Mouse (Mus musculus): ENCODE measurements around the gene Cenpk. TPM values are rescaled to one million over a fixed set of nuclear protein-coding genes. Genes with fewer than 3 reads are reported as not detected.
A peak's percentile ranks its signal among the peaks of the same experiment; 100 is the strongest.

Cenpk gene
- polyA plus RNA-seq, 1 experiment from 2014 or later = 7.8 TPM

- no peaks in the 10 kb centered on the region for H3K9me3 ChIP-seq (ENCODE audit: low read length)
- TF ChIP-seq EP300 (IDR thresholded peaks at IDR 0.05) (no peak), CTCF (IDR thresholded peaks at IDR 0.05) (no peak)
- H3K27ac ChIP-seq (ENCODE audit: low read length) = no peak overlapping the region
- no peaks in the 10 kb centered on the region for H3K36me3 ChIP-seq (ENCODE audit: insufficient read depth, low read length)
- DNase-seq (ENCODE audit: low spot score) (peak; percentile 5), ATAC-seq (no peak)
- no peaks in the 10 kb centered on the region for H3K27me3 ChIP-seq (replicated peaks; ENCODE audit: insufficient read depth, low read length)
- peaks cover 10% of the 10 kb centered on the region; the same call in 1 of the 2 replicates for H3K4me1 ChIP-seq (ENCODE audit: insufficient read depth, low read depth, low read length)
- H3K9ac ChIP-seq (replicated peaks; ENCODE audit: low read depth) = no peak overlapping the region; the same call in 1 of the 2 replicates
- peak overlapping the region; percentile 79 for H3K4me2 ChIP-seq (replicated peaks; ENCODE audit: low read depth, low read length)
- WGBS = 16% methylated on average over 3 of the region's 3 CpGs
- H3K4me3 ChIP-seq (ENCODE audit: low read depth, low read length) = peak overlapping the region; percentile 91; the same call in 1 of the 2 replicates
Measured at GRCm38 (mm10) chr13:104227478-104227877, 933 bp upstream of the Cenpk start.

DNA sequence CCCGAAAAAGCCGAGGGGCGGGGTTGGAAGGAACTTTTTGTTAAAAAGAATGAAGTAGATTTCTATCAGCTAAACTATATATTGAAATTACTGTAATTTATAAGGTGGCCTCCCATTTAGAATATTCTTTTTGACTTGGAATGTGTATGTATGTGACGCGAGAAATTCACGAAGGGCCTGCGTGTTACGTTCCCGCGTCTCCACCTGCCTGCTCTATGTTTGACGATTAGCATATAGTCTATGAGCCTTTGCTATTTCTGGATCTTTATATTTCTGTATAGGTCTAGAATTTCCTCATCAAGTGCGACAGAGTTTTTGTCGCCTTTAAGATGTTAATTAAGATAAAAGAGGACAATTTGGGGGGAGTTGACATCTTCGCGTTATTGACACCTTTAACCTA is 770 bp downstream of the Cenpk start:
- H3K9me3 ChIP-seq (ENCODE audit: low read length) = no peaks in the 10 kb centered on the region
- H3K4me2 ChIP-seq (replicated peaks; ENCODE audit: low read depth, low read length) = peak overlapping the region; percentile 79
- WGBS = 4% methylated on average over 15 of the region's 15 CpGs
- DNase-seq (ENCODE audit: low spot score) = no peak
- H3K4me1 ChIP-seq (ENCODE audit: insufficient read depth, low read depth, low read length) = peaks cover 10% of the 10 kb centered on the region; the same call in 1 of the 2 replicates
- ATAC-seq = no peak
- TF ChIP-seq CTCF (IDR thresholded peaks at IDR 0.05) (no peak), EP300 (IDR thresholded peaks at IDR 0.05) (no peak)
- no peaks in the 10 kb centered on the region for H3K27me3 ChIP-seq (replicated peaks; ENCODE audit: insufficient read depth, low read length)
- H3K9ac ChIP-seq (replicated peaks; ENCODE audit: low read depth) = no peak overlapping the region
- peak overlapping the region; percentile 91 for H3K4me3 ChIP-seq (ENCODE audit: low read depth, low read length)
- no peak overlapping the region for H3K27ac ChIP-seq (ENCODE audit: low read length)
- no peaks in the 10 kb centered on the region for H3K36me3 ChIP-seq (ENCODE audit: insufficient read depth, low read length)

GRCm38 (mm10) chr13:104258997-104259396 is 30.6 kb downstream of the Cenpk start:
- Histone ChIP-seq H3K36me3 (ENCODE audit: insufficient read depth, low read length) (no peaks in the 10 kb centered on the region), H3K4me1 (ENCODE audit: insufficient read depth, low read depth, low read length) (no peaks in the 10 kb centered on the region), H3K4me2 (replicated peaks; ENCODE audit: low read depth, low read length) (no peak overlapping the region), H3K27ac (ENCODE audit: low read length) (no peak overlapping the region), H3K9me3 (ENCODE audit: low read length) (no peaks in the 10 kb centered on the region), H3K9ac (replicated peaks; ENCODE audit: low read depth) (no peak overlapping the region), H3K27me3 (replicated peaks; ENCODE audit: insufficient read depth, low read length) (no peaks in the 10 kb centered on the region), H3K4me3 (ENCODE audit: low read depth, low read length) (no peak overlapping the region)
- TF ChIP-seq CTCF (IDR thresholded peaks at IDR 0.05) = no peak
- TF ChIP-seq EP300 (IDR thresholded peaks at IDR 0.05) = no peak
- WGBS = 87% methylated on average over 3 of the region's 3 CpGs
- DNase-seq (ENCODE audit: low spot score) = no peak
- ATAC-seq = no peak

DNA sequence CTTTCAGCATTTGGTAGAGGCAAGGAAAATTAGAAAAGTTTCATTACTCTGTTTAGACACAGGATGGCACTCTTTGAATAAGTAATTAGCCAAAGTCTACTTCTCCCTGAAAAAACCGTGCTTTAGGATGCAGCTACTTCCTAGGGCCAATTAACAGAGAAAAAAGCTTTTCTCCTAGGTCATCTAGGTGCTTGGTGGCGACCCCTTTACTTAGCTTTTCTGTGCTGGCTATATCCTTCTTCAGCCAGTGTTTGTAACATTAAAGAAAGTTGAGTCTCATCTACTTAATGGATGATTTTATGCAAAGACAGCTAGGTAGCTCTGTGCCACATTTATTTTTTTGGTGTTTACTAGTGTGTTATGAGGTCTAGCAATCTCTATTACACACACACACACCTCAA is 56.6 kb downstream of the Cenpk start:
- no peaks in the 10 kb centered on the region for H3K36me3 ChIP-seq (ENCODE audit: insufficient read depth, low read length)
- DNase-seq (ENCODE audit: low spot score) (peak; percentile 92), ATAC-seq (no peak)
- H3K27me3 ChIP-seq (replicated peaks; ENCODE audit: insufficient read depth, low read length) = no peaks in the 10 kb centered on the region
- H3K27ac ChIP-seq (ENCODE audit: low read length) = peak overlapping the region; percentile 88
- H3K4me1 ChIP-seq (ENCODE audit: insufficient read depth, low read depth, low read length) = no peaks in the 10 kb centered on the region
- 5% methylated on average over 2 of the region's 2 CpGs for WGBS
- H3K9ac ChIP-seq (replicated peaks; ENCODE audit: low read depth) = no peak overlapping the region
- TF ChIP-seq EP300 (IDR thresholded peaks at IDR 0.05) (no peak), CTCF (IDR thresholded peaks at IDR 0.05) (peak; percentile 66)
- H3K4me2 ChIP-seq (replicated peaks; ENCODE audit: low read depth, low read length) = peak overlapping the region; percentile 64; the same call in 1 of the 2 replicates
- no peaks in the 10 kb centered on the region for H3K9me3 ChIP-seq (ENCODE audit: low read length)
- 0 out of 2 replicates have a peak overlapping the region, but pooled peaks have one; percentile 56 for H3K4me3 ChIP-seq (ENCODE audit: low read depth, low read length)

DNA sequence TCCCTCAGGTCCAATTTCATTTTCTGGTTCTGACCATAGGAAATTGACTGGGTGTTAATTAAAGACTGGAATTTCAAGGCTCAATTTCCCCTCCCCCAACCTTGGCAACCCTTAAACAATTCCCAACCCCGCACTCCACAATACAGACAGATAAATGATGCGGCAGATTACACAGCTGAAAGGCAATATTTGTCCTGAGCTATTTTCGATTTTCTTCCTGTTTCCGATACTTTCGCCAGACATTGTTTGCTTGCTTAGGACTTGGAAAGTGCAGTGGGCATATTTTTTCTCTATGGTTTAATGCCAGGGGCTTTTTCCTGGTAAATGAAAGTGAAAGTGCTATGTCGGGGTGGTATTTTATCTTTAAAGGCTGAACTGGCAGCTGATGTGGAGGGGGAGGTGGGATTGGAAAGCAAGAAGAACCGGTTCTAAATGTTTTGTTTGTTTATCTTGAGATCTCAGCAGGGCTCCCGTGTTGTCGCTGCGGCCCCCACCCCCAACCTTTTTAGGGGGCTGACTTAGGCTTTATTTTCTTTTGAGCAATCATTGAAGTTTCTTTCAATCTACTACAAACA is 57.4 kb downstream of the Cenpk start:
- Histone ChIP-seq H3K4me2 (replicated peaks; ENCODE audit: low read depth, low read length) (peak overlapping the region; percentile 64), H3K9me3 (ENCODE audit: low read length) (no peaks in the 10 kb centered on the region), H3K27me3 (replicated peaks; ENCODE audit: insufficient read depth, low read length) (no peaks in the 10 kb centered on the region), H3K9ac (replicated peaks; ENCODE audit: low read depth) (peak overlapping the region; percentile 58), H3K4me1 (ENCODE audit: insufficient read depth, low read depth, low read length) (no peaks in the 10 kb centered on the region), H3K36me3 (ENCODE audit: insufficient read depth, low read length) (no peaks in the 10 kb centered on the region), H3K27ac (ENCODE audit: low read length) (peak overlapping the region; percentile 88), H3K4me3 (ENCODE audit: low read depth, low read length) (peak overlapping the region; percentile 56)
- ATAC-seq = no peak
- peak; percentile 80 for DNase-seq (ENCODE audit: low spot score)
- TF ChIP-seq CTCF (IDR thresholded peaks at IDR 0.05) (no peak), EP300 (IDR thresholded peaks at IDR 0.05) (peak; percentile 68)
- WGBS = under 1% methylated on average over 10 of the region's 10 CpGs

GRCm38 (mm10) chr13:104286336-104286735 is 57.9 kb downstream of the Cenpk start:
- Histone ChIP-seq H3K4me2 (replicated peaks; ENCODE audit: low read depth, low read length) (peak overlapping the region; percentile 64), H3K9ac (replicated peaks; ENCODE audit: low read depth) (peak overlapping the region; percentile 58), H3K36me3 (ENCODE audit: insufficient read depth, low read length) (no peaks in the 10 kb centered on the region), H3K27ac (ENCODE audit: low read length) (peak overlapping the region; percentile 88), H3K4me1 (ENCODE audit: insufficient read depth, low read depth, low read length) (no peaks in the 10 kb centered on the region), H3K9me3 (ENCODE audit: low read length) (no peaks in the 10 kb centered on the region), H3K4me3 (ENCODE audit: low read depth, low read length) (peak overlapping the region; percentile 56), H3K27me3 (replicated peaks; ENCODE audit: insufficient read depth, low read length) (no peaks in the 10 kb centered on the region)
- DNase-seq (ENCODE audit: low spot score) (peak; percentile 57), ATAC-seq (no peak)
- TF ChIP-seq CTCF (IDR thresholded peaks at IDR 0.05) (no peak), EP300 (IDR thresholded peaks at IDR 0.05) (no peak)
- WGBS = 0% methylated on average over 4 of the region's 4 CpGs
